Mouse (Mus musculus) heart, embryonic 16.5 days (tissue): ENCODE results near the gene Cpeb2. TPM values are rescaled to one million over a fixed set of nuclear protein-coding genes. Genes with fewer than 3 reads are reported as not detected.

Source experiments
- ATAC-seq: fragments of 200-750 bp; cut with Nextera tagmentation; replicated peaks from 2 replicates; pipeline ENCODE4 v1.8.0; 2017; ENCODE audit warnings: moderate number of reproducible peaks; ENCODE audit not compliant: insufficient read depth, low FRiP score; ENCODE audit errors: extremely low read depth
- H3K27ac ChIP-seq: fragments of 300-500 bp; sonication (generic); 2 replicates; pipeline ENCODE4 v1.5.1; 2014; ENCODE audit warnings: mild to moderate bottlenecking, low read length, control low read depth, moderate library complexity
- H3K27me3 ChIP-seq: fragments of 300-500 bp; sonication (generic); 2 replicates; pipeline ENCODE4 v1.6.1; 2014; ENCODE audit warnings: low read length, mixed read lengths; ENCODE audit not compliant: control insufficient read depth, insufficient read depth
- H3K36me3 ChIP-seq: fragments of 300-500 bp; sonication (generic); 2 replicates; pipeline ENCODE4 v1.6.1; 2014; ENCODE audit not compliant: control insufficient read depth, insufficient read depth
- H3K4me1 ChIP-seq: fragments of 300-500 bp; sonication (generic); 2 replicates; pipeline ENCODE4 v1.6.1; 2014; ENCODE audit warnings: low read length, mixed read lengths; ENCODE audit not compliant: control insufficient read depth, insufficient read depth
- H3K4me2 ChIP-seq: fragments of 300-500 bp; sonication (generic); 2 replicates; pipeline ENCODE4 v1.6.1; 2014; ENCODE audit warnings: low read depth, mild to moderate bottlenecking, control low read depth, low read length
- H3K4me3 ChIP-seq: fragments of 300-500 bp; sonication (generic); 2 replicates; pipeline ENCODE4 v1.5.1; 2014; ENCODE audit warnings: mild to moderate bottlenecking, control low read depth, low read length
- H3K9ac ChIP-seq: fragments of 300-500 bp; sonication (generic); 2 replicates; pipeline ENCODE4 v1.6.1; 2014; ENCODE audit warnings: low read length, control low read depth
- H3K9me3 ChIP-seq: fragments of 300-500 bp; sonication (generic); replicated peaks from 2 replicates; pipeline ENCODE4 v1.6.1; 2016; ENCODE audit warnings: low read length; ENCODE audit not compliant: control insufficient read depth
- WGBS: fragments of 180-500 bp; shearing (Covaris S2); extraction: QIAGEN DNeasy Blood & Tissue Kit; methylation state at CpG from one replicate; pipeline ENCODE4 v1.1.7; 2014; 5-methylcytosine and 5-hydroxymethylcytosine counted together
- polyA plus RNA-seq: library from polyadenylated mRNA; unstranded; fragments of >200 nt; fragmentation: Nextera tagmentation; extraction: Ambion mirVana; gene quantifications from 2 replicates; pipeline ENCODE4 v1.2.1, GENCODE M21; 2015

The Cpeb2 gene
- polyA plus RNA-seq, 1 experiment from 2014 or later: 4.5 TPM

DNA sequence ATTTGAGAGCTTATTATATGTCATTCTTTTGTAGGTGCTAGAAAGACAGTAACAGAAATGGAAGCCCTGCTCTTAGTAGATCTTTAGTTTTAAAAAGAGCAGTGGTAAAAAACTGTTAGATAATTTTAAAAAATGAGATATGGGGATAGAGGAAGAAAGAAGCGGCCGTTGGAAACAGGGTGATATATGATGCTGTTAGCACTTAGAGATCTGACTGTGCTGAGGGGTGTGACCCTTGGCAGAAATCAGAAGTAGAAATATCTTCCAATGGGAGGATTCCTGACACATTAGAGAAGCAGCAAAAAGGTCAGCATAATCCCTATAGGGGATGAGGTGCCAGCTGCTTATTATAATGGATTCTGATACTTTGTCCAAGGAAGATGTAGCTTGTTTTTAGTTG lies 24.5 kb downstream of the Cpeb2 start:
- Histone ChIP-seq H3K4me3 (no peak overlapping the region), H3K4me1 (peaks cover 11% of the 10 kb centered on the region), H3K36me3 (0 out of 2 replicates have a peak, but pooled peaks cover 5% of the 10 kb centered on the region), H3K9me3 (no peaks in the 10 kb centered on the region), H3K27ac (no peak overlapping the region), H3K27me3 (no peaks in the 10 kb centered on the region), H3K9ac (no peak overlapping the region), H3K4me2 (no peak overlapping the region)
- WGBS: 42% methylated on average over 2 of the region's 2 CpGs
- ATAC-seq: no peak

DNA sequence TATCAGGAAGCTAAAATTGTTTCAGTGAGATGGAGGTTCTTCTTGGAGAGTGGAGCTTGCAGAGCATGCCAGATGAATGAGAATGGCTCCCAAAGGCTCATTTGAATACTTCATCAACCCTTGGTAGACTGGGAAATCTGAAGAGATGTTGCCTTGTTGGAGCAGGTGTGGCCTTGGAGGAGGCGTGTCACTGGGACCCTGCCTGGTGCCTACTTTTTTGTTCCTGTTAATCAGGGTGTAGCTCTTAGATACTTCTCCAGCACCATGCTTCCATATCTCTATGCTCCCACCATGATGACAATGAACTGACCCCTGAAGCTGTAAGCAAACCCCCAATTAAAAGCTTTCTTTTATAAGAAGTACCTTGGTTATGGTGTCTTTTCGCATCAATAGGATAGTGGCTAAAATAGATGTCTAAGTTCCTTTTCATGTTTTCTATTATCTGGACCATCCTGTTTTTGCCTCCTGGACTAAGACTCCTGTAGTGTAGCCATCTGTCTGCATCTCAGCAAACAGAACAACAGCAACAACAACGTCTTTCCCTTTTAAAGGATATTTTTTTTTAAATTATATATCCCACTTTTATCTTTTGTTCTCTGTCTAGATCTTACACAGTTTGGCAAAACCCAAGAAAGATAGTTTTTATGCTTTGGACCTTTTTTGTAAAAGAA lies 25.6 kb downstream of the Cpeb2 start:
- no peak overlapping the region for H3K27ac ChIP-seq
- no peaks in the 10 kb centered on the region for H3K36me3 ChIP-seq
- no peak overlapping the region for H3K4me2 ChIP-seq
- H3K4me3 ChIP-seq: no peak overlapping the region
- H3K27me3 ChIP-seq: no peaks in the 10 kb centered on the region
- WGBS: 93% methylated on average over 3 of the region's 3 CpGs
- ATAC-seq: no peak
- H3K4me1 ChIP-seq: peaks cover 16% of the 10 kb centered on the region
- H3K9ac ChIP-seq: no peak overlapping the region
- no peaks in the 10 kb centered on the region for H3K9me3 ChIP-seq

DNA sequence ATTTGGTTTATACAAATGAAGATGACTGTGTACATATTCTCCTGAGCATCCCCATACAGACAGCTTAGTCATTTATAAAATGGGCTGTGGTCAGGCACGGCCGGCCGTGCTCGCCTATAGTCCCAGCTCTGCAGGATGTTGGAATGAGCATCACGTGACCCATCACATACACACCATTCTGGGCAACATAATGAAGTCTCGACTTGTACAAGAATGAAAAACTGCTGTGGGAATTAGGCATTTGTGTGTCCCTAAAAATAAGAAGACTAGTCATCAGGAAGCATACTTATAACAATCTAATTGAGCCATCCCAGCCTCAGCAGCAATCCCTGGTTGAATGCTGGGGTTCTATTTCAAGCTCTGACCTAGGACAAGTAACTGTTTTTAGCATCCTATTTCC lies 28.8 kb downstream of the Cpeb2 start:
- 51% methylated on average over 6 of the region's 6 CpGs for WGBS
- H3K4me1 ChIP-seq: peaks cover 16% of the 10 kb centered on the region
- ATAC-seq: no peak

DNA sequence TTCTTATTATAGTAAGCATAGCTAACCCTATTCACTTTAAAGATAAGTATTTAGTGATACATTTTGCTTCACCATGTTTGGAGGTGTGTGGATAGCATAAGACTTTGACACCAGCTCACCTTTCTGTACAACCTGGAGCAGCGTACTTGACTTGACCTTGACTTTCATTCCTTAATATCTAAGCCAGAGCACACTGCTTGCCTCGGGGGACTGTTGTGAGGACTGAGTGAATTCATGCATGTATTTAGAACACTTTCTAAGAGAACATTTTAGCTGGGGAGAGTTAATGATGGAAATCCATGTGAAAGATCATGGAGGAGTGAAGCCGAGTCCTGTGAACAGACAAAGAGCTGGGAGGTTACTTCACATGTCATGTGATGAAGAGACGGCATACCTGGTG lies 31.0 kb downstream of the Cpeb2 start:
- peaks cover 16% of the 10 kb centered on the region for H3K4me1 ChIP-seq
- no peak overlapping the region for H3K9ac ChIP-seq
- no peaks in the 10 kb centered on the region for H3K27me3 ChIP-seq
- H3K9me3 ChIP-seq: no peaks in the 10 kb centered on the region
- ATAC-seq: no peak
- no peak overlapping the region for H3K27ac ChIP-seq
- WGBS: 68% methylated on average over 4 of the region's 4 CpGs
- H3K4me3 ChIP-seq: no peak overlapping the region
- no peak overlapping the region for H3K4me2 ChIP-seq
- no peaks in the 10 kb centered on the region for H3K36me3 ChIP-seq

More for the DNA sequence above, 28.8 kb downstream of the Cpeb2 start:
- H3K4me2 ChIP-seq: no peak overlapping the region
- H3K36me3 ChIP-seq: no peaks in the 10 kb centered on the region
- no peak overlapping the region for H3K9ac ChIP-seq
- H3K9me3 ChIP-seq: no peaks in the 10 kb centered on the region
- H3K27ac ChIP-seq: no peak overlapping the region
- no peak overlapping the region for H3K4me3 ChIP-seq
- no peaks in the 10 kb centered on the region for H3K27me3 ChIP-seq

DNA sequence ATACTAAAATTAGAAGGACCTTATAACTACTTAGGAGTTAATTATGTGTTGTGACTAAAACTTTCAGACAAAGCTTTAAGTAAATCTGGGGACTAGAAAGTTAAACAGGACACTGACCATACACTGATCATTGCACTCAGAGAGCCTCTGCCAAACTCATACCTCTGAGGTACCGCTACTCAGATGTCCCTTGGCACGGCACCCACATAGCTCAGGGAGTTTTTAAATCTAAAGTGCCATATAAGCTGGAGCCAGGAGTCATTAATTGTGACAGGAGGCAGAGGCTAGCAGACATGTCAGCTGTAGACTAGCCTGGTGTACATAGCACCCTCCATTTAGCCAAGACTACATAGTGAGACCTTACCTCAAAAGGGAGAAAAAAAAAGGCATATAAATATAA lies 31.7 kb downstream of the Cpeb2 start:
- H3K4me1 ChIP-seq: peaks cover 14% of the 10 kb centered on the region
- WGBS: 52% methylated on average over 2 of the region's 2 CpGs
- H3K36me3 ChIP-seq: peaks cover 5% of the 10 kb centered on the region
- H3K27ac ChIP-seq: no peak overlapping the region
- H3K9me3 ChIP-seq: no peaks in the 10 kb centered on the region
- no peak for ATAC-seq
- no peak overlapping the region for H3K4me2 ChIP-seq
- no peak overlapping the region for H3K9ac ChIP-seq
- H3K27me3 ChIP-seq: no peaks in the 10 kb centered on the region
- no peak overlapping the region for H3K4me3 ChIP-seq

DNA sequence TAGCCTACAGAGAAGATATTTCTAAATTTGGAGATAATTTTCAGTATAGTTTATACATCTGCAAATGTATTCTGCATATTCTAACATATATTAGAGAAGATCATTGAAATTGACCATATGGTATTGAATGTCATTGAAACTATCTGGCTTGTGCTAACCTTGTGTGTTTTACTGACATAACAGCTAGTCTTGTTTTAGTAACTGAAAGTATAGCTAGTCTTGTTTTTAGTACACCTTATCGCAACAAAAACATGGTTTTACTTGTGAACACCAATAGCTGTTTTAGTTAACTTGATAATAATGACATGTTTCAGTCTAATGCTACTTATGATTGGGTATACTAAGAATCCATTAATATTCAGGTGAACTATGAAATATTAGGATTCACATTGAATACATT lies 45.0 kb downstream of the Cpeb2 start:
- no peak for ATAC-seq
- H3K36me3 ChIP-seq: peaks cover 19% of the 10 kb centered on the region

DNA sequence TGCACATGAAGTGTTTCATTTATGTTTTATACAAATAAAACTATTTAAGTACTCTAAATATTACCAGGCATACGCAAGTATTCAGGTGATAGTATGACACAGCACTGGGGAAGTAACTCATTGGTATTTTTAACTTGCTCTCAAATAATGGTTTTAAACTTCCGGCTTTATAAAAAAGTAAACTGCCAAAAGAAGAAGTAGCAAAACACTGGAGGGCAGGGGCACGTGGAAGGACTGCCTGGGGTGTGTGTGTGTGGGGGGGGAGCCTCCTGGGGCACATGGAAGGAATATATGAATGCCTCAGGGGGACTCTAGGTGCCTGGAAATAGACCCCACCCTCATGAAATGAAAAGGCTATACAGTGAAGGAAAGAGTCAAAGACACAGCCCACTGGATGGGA lies 46.8 kb downstream of the Cpeb2 start:
- H3K27me3 ChIP-seq: no peaks in the 10 kb centered on the region
- H3K9ac ChIP-seq: no peak overlapping the region
- no peak overlapping the region for H3K4me2 ChIP-seq
- H3K27ac ChIP-seq: no peak overlapping the region
- no peak for ATAC-seq
- no peak overlapping the region for H3K4me3 ChIP-seq
- H3K9me3 ChIP-seq: no peaks in the 10 kb centered on the region
- peaks cover 16% of the 10 kb centered on the region for H3K36me3 ChIP-seq
- 74% methylated on average over 3 of the region's 3 CpGs for WGBS
- no peaks in the 10 kb centered on the region for H3K4me1 ChIP-seq

More for the DNA sequence above, 45.0 kb downstream of the Cpeb2 start:
- Histone ChIP-seq H3K9me3 (no peaks in the 10 kb centered on the region), H3K27me3 (no peaks in the 10 kb centered on the region), H3K27ac (no peak overlapping the region), H3K9ac (no peak overlapping the region), H3K4me3 (no peak overlapping the region), H3K4me1 (no peaks in the 10 kb centered on the region), H3K4me2 (no peak overlapping the region)
- 97% methylated on average over 1 of the region's 1 CpGs for WGBS

DNA sequence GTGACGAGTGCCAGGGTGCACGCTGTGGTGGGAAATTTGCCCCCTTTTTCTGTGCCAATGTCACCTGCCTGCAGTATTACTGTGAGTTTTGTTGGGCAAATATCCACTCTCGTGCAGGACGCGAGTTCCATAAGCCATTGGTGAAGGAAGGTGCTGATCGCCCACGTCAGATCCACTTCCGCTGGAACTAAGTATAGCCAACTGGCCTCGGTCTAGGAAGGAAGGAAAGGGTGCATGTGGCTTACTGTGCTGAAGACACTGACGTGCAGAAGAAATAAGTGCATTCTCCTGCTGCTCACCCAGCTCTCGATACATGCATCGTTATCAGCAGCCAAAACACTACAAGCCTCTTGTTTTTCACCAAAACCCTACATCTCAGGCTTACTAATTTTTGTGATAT lies 52.8 kb downstream of the Cpeb2 start:
- Histone ChIP-seq H3K9ac (no peak overlapping the region), H3K27me3 (no peaks in the 10 kb centered on the region), H3K4me2 (no peak overlapping the region), H3K36me3 (peaks cover 26% of the 10 kb centered on the region), H3K9me3 (no peaks in the 10 kb centered on the region), H3K4me1 (no peaks in the 10 kb centered on the region), H3K4me3 (no peak overlapping the region), H3K27ac (no peak overlapping the region)
- WGBS: 72% methylated on average over 12 of the region's 12 CpGs
- no peak for ATAC-seq

DNA sequence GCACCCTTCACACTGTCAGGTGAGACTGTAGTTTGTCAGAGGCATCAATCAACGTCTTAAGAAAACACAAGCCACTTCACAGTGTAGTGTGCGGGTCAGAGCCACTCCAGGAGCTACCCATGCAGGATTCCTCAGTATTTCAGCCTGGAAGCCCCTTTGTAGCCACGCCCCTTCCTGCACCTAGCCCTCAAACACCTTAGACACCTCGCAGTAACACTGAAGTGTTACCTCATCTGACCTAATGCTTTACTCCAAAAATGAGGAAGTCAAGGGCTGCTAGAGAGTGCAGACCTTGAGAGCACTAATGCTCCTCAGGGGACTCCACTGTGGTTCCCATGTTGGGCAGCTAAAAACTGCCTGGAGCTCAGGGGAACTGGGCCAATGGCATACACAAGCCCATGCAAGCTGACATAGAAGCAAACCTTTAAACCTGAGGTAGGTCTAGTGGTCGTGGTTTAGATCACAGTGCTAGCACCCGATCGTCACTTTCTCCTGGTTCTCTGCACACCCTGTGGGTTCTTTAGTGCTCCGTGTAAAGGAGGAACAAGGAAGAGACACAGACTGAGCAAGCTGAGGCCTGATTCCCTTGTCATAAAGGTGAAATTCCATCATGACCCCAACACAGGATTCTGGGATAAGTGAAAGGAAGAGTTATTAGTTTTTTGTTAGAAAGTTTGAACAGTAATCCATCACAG lies 56.9 kb downstream of the Cpeb2 start:
- no peak overlapping the region for H3K27ac ChIP-seq
- H3K27me3 ChIP-seq: no peaks in the 10 kb centered on the region
- ATAC-seq: no peak
- no peak overlapping the region for H3K4me2 ChIP-seq
- peaks cover 15% of the 10 kb centered on the region; the same call in 1 of the 2 replicates for H3K36me3 ChIP-seq
- no peaks in the 10 kb centered on the region for H3K9me3 ChIP-seq
- no peak overlapping the region for H3K4me3 ChIP-seq
- no peak overlapping the region for H3K9ac ChIP-seq
- 73% methylated on average over 8 of the region's 8 CpGs for WGBS
- H3K4me1 ChIP-seq: no peaks in the 10 kb centered on the region
